Mouse (Mus musculus) midbrain, embryonic 13.5 days (tissue): Measurements from ENCODE around the gene Atp1b2. TPM values are rescaled to one million over a fixed set of nuclear protein-coding genes. Genes with fewer than 3 reads are reported as not detected.

Source experiments
- ATAC-seq: fragments of 200-750 bp; cut with Nextera tagmentation; 2 replicates; pipeline ENCODE4 v1.8.0; 2017; ENCODE audit warnings: mild to moderate bottlenecking, moderate TSS enrichment, moderate library complexity
- H3K27ac ChIP-seq: fragments of 300-500 bp; sonication (generic); 2 replicates; pipeline ENCODE4 v1.5.1; 2015; ENCODE audit warnings: inconsistent platforms, mild to moderate bottlenecking, moderate library complexity
- H3K27me3 ChIP-seq: fragments of 300-500 bp; sonication (generic); 2 replicates; pipeline ENCODE4 v1.6.1; 2015; ENCODE audit warnings: mild to moderate bottlenecking, inconsistent platforms
- H3K36me3 ChIP-seq: fragments of 300-500 bp; sonication (generic); 2 replicates; pipeline ENCODE4 v1.6.1; 2015; ENCODE audit warnings: mild to moderate bottlenecking, inconsistent platforms
- H3K4me1 ChIP-seq: fragments of 300-500 bp; sonication (generic); replicated peaks from 2 replicates; pipeline ENCODE4 v1.6.1; 2015; ENCODE audit warnings: inconsistent platforms
- H3K4me2 ChIP-seq: fragments of 300-500 bp; sonication (generic); replicated peaks from 2 replicates; pipeline ENCODE4 v1.6.1; 2015; ENCODE audit warnings: moderate library complexity, mild to moderate bottlenecking, inconsistent platforms
- H3K4me3 ChIP-seq: fragments of 300-500 bp; sonication (generic); replicated peaks from 2 replicates; pipeline ENCODE4 v1.5.1; 2015; ENCODE audit warnings: mild to moderate bottlenecking, inconsistent platforms
- H3K9ac ChIP-seq: fragments of 300-500 bp; sonication (generic); replicated peaks from 2 replicates; pipeline ENCODE4 v1.6.1; 2015; ENCODE audit warnings: mild to moderate bottlenecking, inconsistent platforms
- H3K9me3 ChIP-seq: fragments of 300-500 bp; sonication (generic); 2 replicates; pipeline ENCODE4 v1.6.1; 2016; ENCODE audit warnings: mild to moderate bottlenecking, inconsistent platforms
- WGBS: fragments of 180-500 bp; shearing (Covaris S2); methylation state at CpG from one replicate; pipeline ENCODE4 v1.1.7; 2015; 5-methylcytosine and 5-hydroxymethylcytosine counted together
- microRNA counts: library from miRNA; unstranded; fragments of <30 nt; microRNA quantifications from one replicate; lab custom pipeline; 2016
- microRNA-seq: library from miRNA; unstranded; fragments of <30 nt; microRNA quantifications from one replicate; pipeline ENCODE4, GENCODE M21; 2016
- polyA plus RNA-seq: library from polyadenylated mRNA; unstranded; fragments of >200 nt; fragmentation: Nextera tagmentation; extraction: Ambion mirVana; gene quantifications from 2 replicates; pipeline ENCODE4 v1.2.1, GENCODE M21; 2015

Atp1b2 gene
- polyA plus RNA-seq, 1 experiment from 2014 or later = 24.3 TPM

- H3K27ac ChIP-seq = peak overlapping the region; percentile 96
- H3K4me2 ChIP-seq = peak overlapping the region; percentile 52
- peaks cover 86% of the 10 kb centered on the region for H3K4me1 ChIP-seq
- ATAC-seq = no peak
- WGBS = 7% methylated on average over 2 of the region's 2 CpGs
- H3K9me3 ChIP-seq = no peaks in the 10 kb centered on the region
- no peaks in the 10 kb centered on the region; the same call in 1 of the 2 replicates for H3K27me3 ChIP-seq
- H3K36me3 ChIP-seq = peaks cover 26% of the 10 kb centered on the region
- peak overlapping the region; percentile 59 for H3K9ac ChIP-seq
- H3K4me3 ChIP-seq = peak overlapping the region; percentile 18; the same call in 1 of the 2 replicates
Measured at GRCm38 (mm10) chr11:69553341-69553721, 52.4 kb downstream of the Atp1b2 start.

- Histone ChIP-seq H3K4me3 (peak overlapping the region; percentile 18), H3K4me2 (peak overlapping the region; percentile 52), H3K9me3 (no peaks in the 10 kb centered on the region), H3K9ac (peak overlapping the region; percentile 59), H3K36me3 (peaks cover 26% of the 10 kb centered on the region), H3K27ac (peak overlapping the region; percentile 96), H3K4me1 (peaks cover 86% of the 10 kb centered on the region), H3K27me3 (no peaks in the 10 kb centered on the region; the same call in 1 of the 2 replicates)
- peak; percentile 89 for ATAC-seq
- 10% methylated on average over 14 of the region's 14 CpGs for WGBS
Measured at GRCm38 (mm10) chr11:69552622-69553340, 53.0 kb downstream of the Atp1b2 start.

GRCm38 (mm10) chr11:69551310-69551709 lies 54.4 kb downstream of the Atp1b2 start:
- Histone ChIP-seq H3K4me1 (peaks cover 86% of the 10 kb centered on the region), H3K36me3 (peaks cover 22% of the 10 kb centered on the region), H3K27ac (no peak overlapping the region), H3K9ac (no peak overlapping the region), H3K4me3 (no peak overlapping the region), H3K27me3 (no peaks in the 10 kb centered on the region; the same call in 1 of the 2 replicates), H3K4me2 (no peak overlapping the region), H3K9me3 (no peaks in the 10 kb centered on the region)
- no peak for ATAC-seq
- WGBS = 50% methylated on average over 4 of the region's 4 CpGs

MicroRNA genes within 50 kb of the gene (microRNA counts, 519-probe panel; counts per million panel counts)
- microRNA mmu-miR-467f (lab: Ali Mortazavi, UCI) = 2,580 counts per million, percentile 63 among the panel's probes with 10 or more counts

Small RNA genes within 50 kb of the gene (microRNA-seq; reads per million reads assigned to microRNA genes)
- gene Mir467f = not detected

Other genes with a start within 250 kb of the Atp1b2 start
- gene Chd3, start 236.5 kb downstream of the Atp1b2 start, polyA plus RNA-seq = 83.5 and 91.9 TPM in 2 replicates
- gene Naa38, start 210.5 kb downstream of the Atp1b2 start, polyA plus RNA-seq = 92.2 and 105 TPM in 2 replicates
- gene Cyb5d1, start 210.3 kb downstream of the Atp1b2 start, polyA plus RNA-seq = 41.8 and 47.7 TPM in 2 replicates
- gene Tmem88, start 207.7 kb downstream of the Atp1b2 start, polyA plus RNA-seq = 4.9 and 7.0 TPM in 2 replicates
- 54.9 and 59.2 TPM in 2 replicates for gene Kdm6b, start 192.3 kb downstream of the Atp1b2 start, polyA plus RNA-seq
- gene Dnah2, start 56.8 kb downstream of the Atp1b2 start, polyA plus RNA-seq = 2.2 and 2.7 TPM in 2 replicates
- gene Efnb3, start 45.7 kb downstream of the Atp1b2 start, polyA plus RNA-seq = 95.0 and 130 TPM in 2 replicates
- 24.5 and 26.9 TPM in 2 replicates for gene Wrap53, start 25.7 kb downstream of the Atp1b2 start, polyA plus RNA-seq
- gene Trp53, start 25.6 kb downstream of the Atp1b2 start, polyA plus RNA-seq = 84.2 and 93.4 TPM in 2 replicates
- gene Shbg, start 12.0 kb upstream of the Atp1b2 start, polyA plus RNA-seq = not detected in 2 replicates
- gene Sat2, start 16.1 kb upstream of the Atp1b2 start, polyA plus RNA-seq = 25.1 and 28.5 TPM in 2 replicates
- gene Fxr2, start 27.0 kb upstream of the Atp1b2 start, polyA plus RNA-seq = 40.5 and 52.4 TPM in 2 replicates
- 0.31 TPM in 1 of 2 replicates, not detected in the other for gene Sox15, start 49.4 kb upstream of the Atp1b2 start, polyA plus RNA-seq
- gene Mpdu1, start 56.7 kb upstream of the Atp1b2 start, polyA plus RNA-seq = 103 and 104 TPM in 2 replicates
- gene Cd68, start 60.2 kb upstream of the Atp1b2 start, polyA plus RNA-seq = 6.1 and 7.3 TPM in 2 replicates
- gene Eif4a1, start 66.5 kb upstream of the Atp1b2 start, polyA plus RNA-seq = 581 and 595 TPM in 2 replicates
- gene Senp3, start 76.1 kb upstream of the Atp1b2 start, polyA plus RNA-seq = 101 and 103 TPM in 2 replicates
- gene Tnfsf13, start 79.8 kb upstream of the Atp1b2 start, polyA plus RNA-seq = 0.36 TPM in 1 of 2 replicates, not detected in the other
- gene Tnfsf12, start 89.9 kb upstream of the Atp1b2 start, polyA plus RNA-seq = 0.98 and 1.2 TPM in 2 replicates
- gene Tnfsfm13, start 90.2 kb upstream of the Atp1b2 start, polyA plus RNA-seq = 0.64 and 1.2 TPM in 2 replicates
- 22.7 and 24.9 TPM in 2 replicates for gene Polr2a, start 152.7 kb upstream of the Atp1b2 start, polyA plus RNA-seq
- 0.31 TPM in 1 of 2 replicates, not detected in the other for gene Slc35g3, start 156.0 kb upstream of the Atp1b2 start, polyA plus RNA-seq
- 2.9 and 3.2 TPM in 2 replicates for gene Zbtb4, start 160.0 kb upstream of the Atp1b2 start, polyA plus RNA-seq
- gene Chrnb1, start 190.0 kb upstream of the Atp1b2 start, polyA plus RNA-seq = 0.83 and 0.85 TPM in 2 replicates
- gene Fgf11, start 195.9 kb upstream of the Atp1b2 start, polyA plus RNA-seq = 3.4 and 4.4 TPM in 2 replicates
- gene Tmem102, start 199.7 kb upstream of the Atp1b2 start, polyA plus RNA-seq = 0.44 and 0.52 TPM in 2 replicates
- not detected in 2 replicates for gene Gm39566, start 209.4 kb upstream of the Atp1b2 start, polyA plus RNA-seq
- gene Spem2, start 212.5 kb upstream of the Atp1b2 start, polyA plus RNA-seq = not detected in 2 replicates
- gene Spem1, start 216.2 kb upstream of the Atp1b2 start, polyA plus RNA-seq = 0.51 and 0.64 TPM in 2 replicates
- 20.5 and 21.3 TPM in 2 replicates for gene Nlgn2, start 231.8 kb upstream of the Atp1b2 start, polyA plus RNA-seq
- gene Tmem256, start 232.6 kb upstream of the Atp1b2 start, polyA plus RNA-seq = 329 and 331 TPM in 2 replicates
- 55.0 and 56.3 TPM in 2 replicates for gene Plscr3, start 240.4 kb upstream of the Atp1b2 start, polyA plus RNA-seq